Mouse (Mus musculus) embryo, embryonic 10.5 days (tissue): ENCODE measurements around the gene Cela1.
A peak's percentile ranks its signal among the peaks of the same experiment; 100 is the strongest.

ENCODE experiments used
- DNase-seq: peaks from one replicate; pipeline ENCODE4 v3.0.0-alpha.2; 2015; ENCODE audit warnings: low spot score

The Cela1 gene

DNA sequence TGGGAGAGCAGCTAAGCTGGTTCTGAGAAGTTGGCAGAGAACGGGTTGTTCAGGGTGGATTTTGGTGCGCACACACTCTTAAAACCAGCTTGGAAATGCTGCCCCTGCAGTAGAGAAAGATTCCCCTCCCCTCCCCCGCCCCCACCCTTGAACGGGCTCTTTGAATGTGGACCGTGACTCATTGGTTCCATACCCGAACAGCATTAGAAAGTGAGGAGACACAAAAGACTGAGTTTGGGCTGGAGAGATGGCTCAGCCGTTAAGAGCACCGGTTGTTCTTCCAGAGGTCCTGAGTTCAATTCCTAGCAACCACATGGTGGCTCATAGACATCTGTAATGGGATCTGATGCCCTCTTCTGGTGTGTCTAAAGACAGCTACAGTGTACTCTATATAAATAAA lies 17.7 kb downstream of the Cela1 start:
- DNase-seq, result no peak

DNA sequence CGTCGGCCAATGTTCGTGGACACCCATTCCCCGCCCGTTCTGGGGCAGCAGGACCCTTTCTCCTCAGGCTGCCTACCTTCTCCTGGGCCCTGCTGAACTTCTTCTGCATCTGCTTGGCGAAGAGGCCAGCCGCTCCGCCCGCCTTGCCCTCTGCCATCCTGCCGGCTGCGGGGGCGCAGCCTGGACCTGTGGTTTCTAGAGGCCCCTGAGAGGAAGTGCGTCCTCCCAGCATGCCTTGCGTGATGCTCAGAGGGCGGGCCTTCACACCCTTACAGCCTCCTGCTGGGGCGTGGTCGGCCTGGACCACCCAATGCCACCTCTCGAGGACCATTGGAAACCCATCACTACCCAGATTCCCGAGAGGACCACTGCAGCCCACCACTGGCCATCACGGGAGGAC lies 18.4 kb downstream of the Cela1 start, which contains the start of gene Bin2:
Gene Bin2, minus strand, starts transcription at position 217 of the 400 bp plus-strand sequence.
- DNase-seq, result no peak

DNA sequence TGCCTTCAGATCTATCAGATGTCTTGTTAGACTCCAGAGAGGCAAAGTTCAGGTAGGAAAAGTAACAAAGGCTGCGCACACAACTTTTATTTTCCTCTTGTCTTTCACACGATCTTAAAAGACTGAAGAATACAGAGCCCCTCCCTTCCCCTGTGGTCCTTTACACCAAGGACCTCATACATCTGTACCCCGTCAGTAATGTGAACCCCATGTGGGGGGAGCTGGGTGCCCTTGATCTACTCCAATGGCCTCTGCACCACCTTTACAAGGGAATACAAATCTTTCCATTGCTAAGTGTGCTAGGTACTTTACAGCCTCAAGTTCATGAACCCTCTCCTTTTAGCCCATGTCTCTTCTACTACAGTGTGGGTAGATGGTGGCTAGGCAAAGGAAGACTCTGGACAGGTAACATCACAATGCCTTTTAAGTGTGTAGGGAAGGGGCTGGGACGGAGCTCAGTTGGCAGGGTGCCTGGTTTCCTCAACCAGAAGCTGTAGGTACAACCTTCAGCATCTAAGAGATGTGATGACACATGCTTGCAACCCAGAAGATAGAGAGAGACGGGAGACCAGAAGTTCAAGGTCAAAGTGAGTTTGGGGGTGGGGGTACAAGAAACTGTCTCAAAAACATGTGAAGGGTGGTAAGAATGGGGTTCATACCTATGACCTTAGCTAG lies 19.7 kb downstream of the Cela1 start:
- no peak for DNase-seq

DNA sequence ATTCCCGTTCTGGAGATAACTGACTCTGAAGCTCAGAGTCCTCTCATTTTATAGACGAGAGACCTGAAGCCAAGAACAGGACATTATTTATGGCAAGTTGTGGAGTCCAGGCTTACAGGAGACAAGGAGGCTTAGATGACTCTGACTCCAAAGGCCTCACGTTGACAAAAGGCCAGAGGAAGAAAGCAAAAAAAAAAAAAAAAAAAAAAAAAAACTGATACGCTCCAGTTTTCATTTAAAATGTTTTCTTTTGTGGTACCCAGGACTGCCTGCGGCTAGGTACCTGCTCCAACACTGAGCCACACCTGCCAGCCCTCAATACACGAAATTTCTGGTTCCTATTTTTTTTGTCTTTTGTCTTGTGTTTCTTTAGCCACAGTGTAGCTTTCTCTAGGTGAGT lies 20.3 kb downstream of the Cela1 start:
- DNase-seq, result no peak

DNA sequence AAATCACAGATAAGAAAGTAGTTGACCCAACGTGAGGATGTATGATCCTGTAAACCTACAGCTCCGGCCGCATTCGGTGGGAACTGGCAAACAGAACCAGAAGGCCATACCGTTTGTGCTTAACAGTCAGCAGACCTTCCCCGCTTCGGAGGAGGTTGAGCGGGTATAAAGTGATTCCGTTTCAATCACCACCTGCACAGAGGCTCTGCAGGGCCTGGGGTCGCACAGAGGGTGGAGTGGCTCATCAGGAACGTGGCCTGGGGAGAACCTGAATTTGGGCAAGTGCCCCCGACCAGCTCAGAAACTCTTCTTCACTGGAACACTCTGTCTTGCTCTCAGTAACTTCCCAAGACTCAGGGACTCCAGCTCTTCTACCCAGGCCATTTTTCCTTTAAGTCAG lies 20.9 kb downstream of the Cela1 start:
- DNase-seq, result no peak

DNA sequence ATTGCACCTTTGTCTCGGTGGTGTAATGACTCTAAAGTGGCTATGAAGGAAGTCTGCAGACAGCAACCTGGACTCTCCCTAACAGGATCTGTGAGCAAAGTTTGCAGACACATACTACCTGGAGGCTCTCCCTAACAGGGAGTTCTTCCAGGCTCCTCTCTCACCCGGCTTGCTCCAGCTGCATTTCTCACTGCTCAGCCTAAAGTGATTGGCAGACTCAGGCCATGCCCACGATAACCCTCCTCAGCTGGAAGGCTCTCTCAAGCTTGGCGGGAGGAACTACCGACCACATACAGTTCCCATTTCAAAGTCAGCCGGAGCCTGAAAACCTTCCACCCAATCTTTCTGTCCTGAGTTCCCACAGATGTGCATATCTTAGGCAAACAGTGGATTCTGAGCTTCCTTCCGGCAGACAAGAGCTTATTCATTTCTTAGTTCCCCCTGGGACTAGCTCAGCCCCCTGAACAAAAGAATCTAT lies 21.5 kb downstream of the Cela1 start:
- DNase-seq, result peak; percentile 49

DNA sequence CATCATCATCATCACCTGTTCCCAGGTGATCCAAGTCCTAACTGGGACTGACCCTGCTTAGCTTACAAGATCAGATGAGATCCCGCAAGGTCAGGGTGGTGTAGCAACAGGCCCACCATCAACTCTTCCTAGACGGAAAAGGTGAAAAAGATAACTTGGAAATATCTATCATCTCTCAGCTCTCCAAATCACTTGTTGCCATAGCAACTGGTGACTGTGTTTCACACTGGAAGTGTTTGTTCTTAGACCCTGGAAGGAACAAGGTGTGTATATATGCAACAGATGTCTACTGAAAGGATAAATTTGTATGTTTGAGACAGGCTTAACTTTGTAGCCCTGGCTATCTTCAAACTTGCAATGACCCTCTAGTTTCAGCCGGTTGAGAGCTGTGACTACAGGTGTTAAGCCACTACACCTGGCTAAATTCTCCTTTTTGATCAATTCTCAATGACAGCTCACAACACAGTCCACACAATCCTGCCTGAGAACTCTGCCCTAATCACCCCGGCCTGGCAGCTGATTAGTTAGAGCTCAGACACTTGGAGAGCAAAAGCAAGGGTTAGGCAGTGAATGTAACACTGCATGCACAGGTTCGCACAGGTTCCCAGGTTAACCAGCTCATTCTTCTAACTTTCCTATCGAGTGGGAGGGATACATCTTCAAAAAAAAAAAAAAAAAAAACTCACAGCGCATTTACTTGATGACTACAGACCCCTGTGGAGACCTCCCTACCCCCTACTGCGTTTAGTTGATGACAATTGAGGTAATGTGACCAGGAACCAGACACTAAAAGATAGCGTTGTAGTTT lies 22.1 kb downstream of the Cela1 start:
- no peak for DNase-seq

DNA sequence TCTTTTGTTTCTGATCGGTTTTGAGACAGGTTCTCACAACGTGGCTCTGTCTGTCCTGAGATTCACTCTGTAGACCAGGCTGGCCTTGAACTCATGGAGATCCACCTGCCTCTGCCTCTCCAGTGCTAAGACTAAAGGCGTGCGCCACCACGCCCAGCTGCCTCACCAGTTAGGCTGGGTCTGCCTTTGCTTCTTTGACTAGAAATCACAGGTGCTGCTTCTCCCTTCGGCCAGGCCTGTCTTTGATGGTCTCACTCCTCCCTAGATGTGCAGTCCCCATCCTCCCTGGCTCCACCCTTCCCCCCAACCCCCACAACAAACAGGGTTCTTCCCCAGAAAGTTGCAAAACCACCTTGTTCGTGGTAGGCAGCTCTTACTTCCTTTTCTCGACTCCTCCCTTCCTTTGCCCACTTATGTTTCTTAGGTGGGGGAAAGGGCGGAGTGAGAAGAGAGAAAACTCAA lies 22.9 kb downstream of the Cela1 start:
- no peak for DNase-seq

DNA sequence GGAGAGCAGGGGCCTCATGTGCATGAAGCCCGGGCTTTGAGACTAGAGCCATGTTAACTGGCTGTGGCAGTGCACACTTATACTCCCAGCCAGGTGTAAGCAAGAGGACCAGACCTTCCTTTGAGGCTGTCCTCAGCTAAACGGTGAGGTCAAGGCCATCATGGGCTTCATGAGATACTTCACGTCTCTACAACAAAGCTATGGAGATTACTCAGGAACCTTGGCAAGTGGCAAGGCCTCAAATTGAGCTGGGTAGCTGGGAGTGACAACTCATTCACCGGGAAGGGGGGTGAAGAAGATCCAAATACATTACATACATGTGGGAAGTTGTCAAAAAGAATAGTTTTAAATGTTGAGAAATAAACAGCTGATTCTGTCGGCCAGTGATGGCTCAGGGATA lies 26.9 kb downstream of the Cela1 start:
- DNase-seq, result no peak

DNA sequence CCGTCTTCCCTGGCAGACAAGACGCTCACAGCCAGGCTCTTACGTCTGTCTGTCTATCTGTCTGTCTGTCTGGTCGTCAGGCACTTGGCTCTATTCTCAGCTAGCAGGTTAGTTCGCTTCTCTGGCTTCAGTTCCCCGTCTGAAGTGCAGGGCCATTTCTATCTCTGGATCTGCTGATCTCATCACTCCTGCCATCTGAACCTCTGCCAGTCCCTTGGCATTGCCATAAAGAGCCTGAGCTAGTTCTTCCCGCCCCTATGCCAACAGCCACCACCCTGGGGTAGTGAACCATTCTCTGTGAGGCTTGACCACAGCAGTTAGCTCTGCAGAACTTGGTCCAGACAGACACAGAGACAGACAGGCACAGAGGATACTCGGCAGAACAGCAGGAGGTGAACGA lies 27.4 kb downstream of the Cela1 start:
- no peak for DNase-seq

DNA sequence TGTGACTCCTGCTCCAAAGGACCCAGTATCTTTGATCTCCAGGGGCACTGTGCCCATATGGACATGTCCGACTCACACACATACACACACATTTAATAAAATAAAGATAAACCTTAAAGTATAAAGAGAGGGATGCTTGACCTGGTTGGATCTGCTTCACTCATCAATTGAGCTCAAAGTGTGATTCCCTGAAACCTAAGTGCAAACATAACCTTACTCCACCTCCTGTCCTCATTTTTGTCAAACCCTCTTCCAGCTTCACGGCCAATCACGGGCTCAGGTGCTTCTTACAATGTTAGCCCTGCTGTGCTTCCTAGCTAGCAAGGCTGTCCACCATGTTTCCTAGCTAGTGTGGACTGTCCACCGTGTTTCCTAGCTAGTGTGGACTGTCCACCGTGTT lies 32.5 kb downstream of the Cela1 start:
- DNase-seq, result no peak

DNA sequence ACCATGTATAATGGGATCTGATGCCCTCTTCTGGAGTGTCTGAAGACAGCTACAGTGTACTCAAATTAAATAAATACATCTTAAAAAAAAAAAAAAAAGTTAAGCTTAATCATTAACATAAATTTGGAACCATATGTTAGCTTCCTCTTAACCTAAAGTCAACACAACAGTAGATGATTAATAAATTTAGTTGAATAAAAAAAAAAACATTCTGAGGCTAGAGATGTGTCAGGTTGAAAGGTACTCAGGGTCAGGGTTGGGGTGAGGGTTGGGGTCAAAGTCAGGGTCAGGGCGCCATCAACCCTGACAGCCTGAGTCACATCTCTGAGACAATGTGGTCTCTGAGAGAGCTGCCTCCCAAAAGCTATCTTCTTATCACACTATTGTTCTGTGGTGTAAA lies 33.5 kb downstream of the Cela1 start:
- no peak for DNase-seq

DNA sequence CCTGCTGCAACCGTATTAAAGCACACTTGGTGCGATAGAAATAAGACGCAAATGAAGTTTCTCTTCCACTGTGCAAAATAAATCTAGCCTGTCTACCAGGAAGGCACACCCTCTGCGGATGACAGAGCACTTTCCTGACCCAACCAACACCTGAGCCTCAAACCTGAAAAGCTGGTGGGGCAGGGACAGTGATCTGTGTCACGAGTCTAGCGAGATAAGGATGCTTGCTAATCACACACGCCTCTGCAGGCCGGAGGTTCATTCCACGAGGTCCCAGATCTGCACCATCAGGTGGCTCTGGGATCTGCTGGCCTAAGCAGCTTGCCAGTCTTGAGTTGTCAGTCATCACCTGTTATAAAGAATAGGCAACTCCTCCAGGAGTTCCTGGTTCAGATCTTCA lies 36.1 kb downstream of the Cela1 start:
- no peak for DNase-seq

DNA sequence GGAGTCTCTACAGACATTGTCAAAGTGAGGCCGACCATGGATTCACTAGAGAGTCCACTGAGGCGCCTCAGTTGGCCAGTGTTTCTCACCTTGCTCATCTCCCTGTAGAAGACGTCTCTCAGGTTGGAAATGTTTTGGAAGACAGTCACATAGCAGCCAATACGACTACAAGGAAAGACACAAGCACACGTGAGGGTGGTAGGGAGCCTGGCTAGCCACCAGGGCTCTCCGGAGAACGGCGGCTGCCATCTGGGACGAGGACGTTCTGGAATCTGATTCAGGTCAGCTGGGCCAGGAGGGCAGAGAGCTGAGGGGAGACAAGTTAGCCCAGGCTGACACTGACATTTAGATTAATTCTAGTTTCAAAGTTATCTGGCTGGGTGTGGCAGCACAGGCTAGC lies 37.6 kb downstream of the Cela1 start:
- DNase-seq, result no peak

DNA sequence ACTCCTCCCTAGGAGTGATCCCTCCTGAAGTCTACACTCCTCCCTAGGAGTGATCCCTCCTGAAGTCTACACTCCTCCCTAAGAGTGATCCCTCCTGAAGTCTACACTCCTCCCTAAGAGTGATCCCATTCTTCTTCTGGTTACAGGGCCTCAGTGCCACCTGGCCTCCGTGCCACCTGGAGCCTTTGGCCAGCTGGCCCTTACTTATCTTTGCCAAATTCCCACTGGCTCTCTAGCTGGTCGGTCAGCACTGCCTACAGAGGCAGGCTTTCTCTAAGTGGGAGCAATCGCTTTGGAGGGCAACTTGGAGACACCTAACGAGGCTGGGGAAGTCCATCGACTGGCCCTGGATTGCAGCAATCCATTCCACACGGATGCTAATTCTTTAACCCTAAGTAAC lies 41.6 kb downstream of the Cela1 start:
- no peak for DNase-seq

DNA sequence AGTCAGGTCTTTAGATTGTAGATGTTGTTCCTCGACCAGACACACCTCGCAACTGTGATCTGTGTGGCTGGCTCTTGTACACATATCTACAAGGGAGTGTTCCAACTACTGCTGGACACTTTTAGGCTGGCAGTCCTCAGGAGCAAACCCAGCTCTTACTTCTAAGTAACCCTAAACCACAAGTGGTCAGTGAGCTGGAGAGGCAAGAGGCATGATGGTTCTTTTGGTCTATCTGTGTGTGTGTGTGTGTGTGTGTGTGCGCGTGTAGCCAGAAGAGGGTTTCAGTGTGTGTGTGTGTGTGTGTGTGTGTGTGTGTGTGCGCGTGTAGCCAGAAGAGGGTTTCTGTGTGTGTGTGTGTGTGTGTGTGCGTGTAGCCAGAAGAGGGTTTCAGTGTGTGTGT lies 45.3 kb downstream of the Cela1 start:
- no peak for DNase-seq

DNA sequence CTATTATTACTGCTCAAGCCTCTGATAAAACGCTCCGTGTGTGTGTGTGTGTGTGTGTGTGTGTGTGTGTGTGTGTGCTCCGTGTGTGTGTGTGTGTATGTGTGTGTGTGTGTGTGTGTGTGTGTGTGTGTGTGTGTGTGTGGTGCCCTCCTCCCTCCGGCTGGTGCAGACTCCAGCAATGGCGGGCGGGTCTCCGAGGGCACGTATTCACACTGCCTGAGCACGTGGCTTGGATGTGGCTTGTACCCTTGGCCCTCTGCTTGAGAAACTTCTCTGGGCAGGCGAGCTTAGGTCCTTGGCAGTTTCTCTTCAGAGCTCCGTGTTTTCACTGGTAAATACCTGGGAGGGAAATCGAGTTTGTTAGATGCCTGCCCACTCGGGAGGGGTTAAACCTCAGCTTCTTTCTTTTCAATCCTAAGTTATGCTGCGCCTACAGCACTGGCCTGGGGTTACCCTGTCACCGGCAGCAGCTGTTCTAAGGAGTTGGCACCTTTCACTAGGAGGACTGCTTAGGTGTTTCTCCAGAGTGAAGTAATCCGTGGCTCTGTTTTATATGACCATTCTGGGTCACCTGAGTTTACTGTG lies 46.4 kb downstream of the Cela1 start:
- no peak for DNase-seq

DNA sequence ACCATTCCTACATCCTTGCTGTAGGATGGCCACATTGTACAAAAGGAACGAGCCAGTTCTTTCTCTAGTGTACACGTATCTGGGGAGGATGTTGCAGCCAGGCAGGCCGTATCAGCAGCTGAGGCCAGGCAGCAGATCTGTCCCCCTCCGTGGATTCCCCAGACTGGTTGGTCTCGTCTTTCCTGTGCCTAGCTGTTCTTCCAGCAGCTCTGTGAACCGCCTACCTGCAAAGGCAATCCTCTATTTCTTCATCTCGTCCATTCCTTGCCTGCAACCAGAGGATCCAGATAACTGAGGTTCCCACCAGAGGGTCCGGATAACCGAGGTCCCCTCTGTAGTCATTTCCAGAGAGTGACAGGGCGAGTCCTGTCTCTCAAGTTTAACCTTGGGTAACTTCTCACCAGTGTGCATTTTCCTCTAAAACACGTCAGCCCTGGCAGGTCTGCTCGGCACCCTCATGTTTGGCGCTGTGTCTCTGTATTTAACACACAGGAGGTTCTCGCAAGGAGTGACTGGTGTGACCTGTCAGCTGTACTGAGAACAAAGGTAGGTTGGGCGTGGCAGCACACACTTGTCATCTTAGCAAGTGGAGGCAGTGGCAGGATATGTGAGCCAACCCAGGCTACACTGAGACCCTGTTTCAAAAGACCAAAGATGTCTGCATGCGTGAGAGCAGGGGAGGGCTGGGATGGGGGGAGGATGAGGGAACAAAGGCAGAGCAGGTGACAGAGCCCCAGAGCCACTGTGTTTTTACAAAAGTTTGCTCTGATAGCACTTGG lies 47.6 kb downstream of the Cela1 start:
- DNase-seq, result no peak

DNA sequence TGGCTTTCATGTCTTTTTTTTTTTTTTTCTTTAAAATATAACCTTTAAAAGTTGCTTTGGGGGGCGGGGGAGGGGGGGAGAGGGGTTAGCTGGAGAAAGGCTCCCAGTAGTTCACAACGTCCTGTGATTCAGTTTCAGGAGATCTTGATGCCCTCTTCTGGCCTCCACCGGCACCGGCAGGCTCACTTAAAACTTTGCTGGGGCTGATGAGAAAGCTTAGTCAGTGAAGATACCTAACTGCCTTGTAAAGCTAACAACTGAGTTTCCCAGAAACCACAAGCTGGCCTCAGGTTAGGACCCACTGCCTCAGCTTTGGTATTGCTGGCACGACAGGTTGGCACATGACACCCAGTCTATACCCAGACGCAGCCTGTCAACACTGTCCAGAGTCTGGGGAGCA lies 50.1 kb downstream of the Cela1 start:
- no peak for DNase-seq

DNA sequence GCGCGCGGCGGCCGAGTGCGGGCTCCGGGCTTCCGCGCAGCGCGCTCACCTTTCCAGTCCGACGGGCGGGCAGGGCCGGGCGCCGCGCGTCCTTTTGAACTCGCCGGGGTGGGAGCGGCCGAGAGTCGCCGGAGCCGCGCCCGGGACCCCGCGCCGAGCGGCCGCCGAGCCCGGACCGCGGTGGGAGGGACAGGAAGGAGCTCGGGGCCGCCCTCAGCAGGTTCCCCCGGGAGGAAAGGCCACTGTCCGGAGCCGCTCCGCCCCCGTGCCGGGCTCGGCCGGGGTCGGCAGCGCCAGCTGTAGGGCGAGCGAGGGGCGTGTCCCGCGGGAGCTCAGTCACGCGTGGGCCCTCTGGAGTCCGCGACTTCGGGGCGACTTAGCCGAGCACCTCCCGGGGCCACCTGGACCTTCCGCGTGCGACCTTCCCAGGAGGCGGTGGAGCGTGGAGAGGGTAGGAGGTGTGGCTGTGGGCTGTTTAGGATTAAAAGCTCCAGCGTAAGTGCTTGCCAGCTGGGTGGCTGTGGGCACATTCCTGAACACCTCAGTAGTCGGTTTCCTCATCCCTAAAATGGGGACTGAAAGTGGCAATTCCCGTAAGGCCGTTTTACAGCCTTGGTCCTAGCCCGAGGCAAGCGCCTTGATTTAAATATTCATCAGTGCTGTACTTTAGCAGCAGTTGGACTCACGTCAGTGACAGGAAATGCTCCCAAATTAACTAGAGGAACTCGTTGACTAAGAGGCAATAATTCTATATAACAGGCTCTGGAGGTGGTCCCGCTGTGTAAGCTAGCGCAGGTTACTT lies 50.8 kb downstream of the Cela1 start, which contains the start of gene Smagp:
Gene Smagp, minus strand, starts transcription at position 241 of the 802 bp plus-strand sequence.
- peak; percentile 49 for DNase-seq
